Mouse (Mus musculus) cerebellum, adult 2 months (tissue): ENCODE measurements around the gene Lta.

ENCODE experiments used
- CTCF ChIP-seq: fragments of 200-500 bp; IDR thresholded peaks from 2 replicates; pipeline ENCODE4 v1.5.1; 2011; ENCODE audit warnings: low read depth, mild to moderate bottlenecking, control low read depth, low read length, moderate library complexity, borderline replicate concordance; ENCODE audit not compliant: insufficient read depth
- POLR2A ChIP-seq: fragments of 200-500 bp; IDR thresholded peaks from 2 replicates; pipeline ENCODE4 v1.6.1; 2011; ENCODE audit warnings: low read length, control low read depth, borderline replicate concordance; ENCODE audit not compliant: insufficient read depth

DNA sequence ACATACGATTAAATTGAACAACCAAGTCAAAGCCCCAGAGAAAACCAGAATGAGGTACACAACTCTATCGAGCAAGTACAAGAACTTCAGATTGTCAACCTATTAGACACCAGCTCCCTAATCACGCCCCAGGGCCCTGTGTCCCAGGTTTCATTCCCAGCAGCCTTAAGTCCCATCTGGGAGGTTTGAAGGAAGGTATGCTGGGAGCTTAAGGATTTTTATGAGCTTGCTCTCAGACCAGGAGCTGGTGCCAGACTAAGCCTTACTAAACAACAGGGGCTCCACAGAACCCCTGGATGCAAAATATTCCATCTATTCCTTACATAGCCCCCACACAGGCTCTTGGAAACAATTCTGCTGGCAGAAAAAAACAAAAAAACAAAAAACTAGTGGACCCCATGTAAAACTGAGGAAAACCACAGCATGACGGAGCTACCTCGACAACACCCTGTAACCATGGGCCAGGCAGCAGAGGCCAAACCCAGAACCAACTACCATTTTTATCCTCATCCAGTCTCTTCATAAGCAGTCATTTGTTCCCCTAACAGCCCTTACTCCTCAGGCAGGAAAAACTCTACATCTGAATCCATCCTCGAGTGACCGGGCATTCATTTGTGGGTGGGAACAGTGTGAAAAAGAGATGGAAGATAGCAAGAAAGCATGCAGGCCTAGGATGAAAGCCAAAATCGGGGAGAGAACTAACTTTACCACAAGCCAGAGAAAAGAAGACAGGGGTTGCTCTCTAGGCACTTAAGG lies 41.6 kb downstream of the Lta start:
- TF ChIP-seq CTCF (no peak), POLR2A (no peak)
